Mouse (Mus musculus): ENCODE measurements around the gene Mapk12. TPM values are rescaled to one million over a fixed set of nuclear protein-coding genes. Genes with fewer than 3 reads are reported as not detected.

Mapk12 gene
- polyA plus RNA-seq, 1 experiment from 2014 or later: 3.1 TPM

DNA sequence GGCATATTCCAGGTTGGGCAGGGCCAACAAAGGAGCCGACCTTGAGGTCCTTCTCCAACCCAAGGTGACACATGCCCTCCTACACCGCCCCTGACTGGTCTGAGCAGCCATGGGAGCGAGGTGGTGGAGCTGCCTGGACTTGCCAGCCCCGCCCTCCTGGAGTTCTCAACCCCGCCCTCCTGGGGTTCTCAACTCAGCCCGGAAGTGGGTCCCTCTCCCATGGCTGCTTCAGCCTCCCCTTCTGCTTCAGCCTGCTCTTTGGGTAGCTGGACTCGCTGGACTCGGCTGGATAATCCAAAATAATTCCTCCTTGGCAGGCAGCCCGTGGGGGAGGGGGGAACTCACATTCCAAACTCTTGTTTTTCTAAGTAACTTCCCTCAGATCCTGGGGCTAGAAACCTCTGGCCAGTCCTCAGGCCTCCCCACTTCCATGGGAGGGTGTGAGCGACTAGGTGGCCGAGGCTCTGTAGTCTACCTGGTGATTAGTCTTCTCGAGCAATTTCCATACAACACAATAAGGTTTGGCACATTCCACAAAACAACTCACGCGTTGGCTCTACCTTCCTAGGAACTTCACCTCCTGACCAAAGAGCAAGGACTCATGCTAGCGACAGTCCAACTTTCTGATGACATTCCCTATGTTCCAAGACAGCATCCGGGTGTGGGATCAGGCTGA is 38.6 kb upstream of the Mapk12 start:
- Histone ChIP-seq H3K27ac (ENCODE audit: low read length) (peak overlapping the region; percentile 93), H3K27me3 (replicated peaks; ENCODE audit: control insufficient read depth, insufficient read depth, low read length) (no peaks in the 10 kb centered on the region), H3K4me1 (ENCODE audit: control insufficient read depth, insufficient read depth, low read length) (peaks cover 59% of the 10 kb centered on the region), H3K9ac (ENCODE audit: low read depth, low read length) (peak overlapping the region; percentile 89), H3K36me3 (ENCODE audit: control insufficient read depth, insufficient read depth, low read length) (no peaks in the 10 kb centered on the region), H3K4me3 (ENCODE audit: low read length) (peak overlapping the region; percentile 57), H3K4me2 (ENCODE audit: low read depth, low read length) (peak overlapping the region; percentile 80), H3K9me3 (ENCODE audit: control insufficient read depth, low read length) (no peaks in the 10 kb centered on the region)
- WGBS: 2% methylated on average over 16 of the region's 16 CpGs
- ATAC-seq: peak; percentile 71

DNA sequence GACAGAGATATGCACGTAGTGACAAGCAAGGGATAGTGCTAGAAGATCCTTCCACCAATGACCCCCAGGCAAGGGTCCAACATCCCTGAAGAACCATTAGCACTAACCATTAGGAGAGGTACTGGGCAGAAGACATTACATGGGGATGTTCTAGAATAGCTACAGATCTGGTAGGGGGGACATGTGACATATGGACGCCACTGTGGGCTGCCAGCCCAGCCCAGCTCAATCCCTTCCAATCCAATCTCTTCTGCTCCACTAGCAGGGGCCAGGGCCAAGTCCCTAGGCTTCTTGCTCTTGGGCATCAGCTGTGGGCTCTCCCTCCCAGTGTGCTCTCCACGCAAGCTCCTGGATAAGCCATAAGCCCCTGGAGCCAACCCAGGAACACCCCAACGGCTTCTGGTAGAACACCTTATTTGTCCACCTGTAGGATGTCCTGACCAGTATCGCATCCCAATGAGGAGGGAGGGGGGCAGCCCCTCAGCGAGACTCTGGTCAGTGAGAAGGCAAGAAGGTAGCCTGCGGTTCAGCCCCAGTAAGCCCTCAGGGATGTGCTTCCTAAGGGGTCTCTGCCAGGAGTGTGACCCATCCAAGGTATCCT is 37.9 kb upstream of the Mapk12 start:
- ATAC-seq: no peak
- H3K4me1 ChIP-seq (ENCODE audit: control insufficient read depth, insufficient read depth, low read length): peaks cover 66% of the 10 kb centered on the region
- WGBS: 63% methylated on average over 7 of the region's 7 CpGs

DNA sequence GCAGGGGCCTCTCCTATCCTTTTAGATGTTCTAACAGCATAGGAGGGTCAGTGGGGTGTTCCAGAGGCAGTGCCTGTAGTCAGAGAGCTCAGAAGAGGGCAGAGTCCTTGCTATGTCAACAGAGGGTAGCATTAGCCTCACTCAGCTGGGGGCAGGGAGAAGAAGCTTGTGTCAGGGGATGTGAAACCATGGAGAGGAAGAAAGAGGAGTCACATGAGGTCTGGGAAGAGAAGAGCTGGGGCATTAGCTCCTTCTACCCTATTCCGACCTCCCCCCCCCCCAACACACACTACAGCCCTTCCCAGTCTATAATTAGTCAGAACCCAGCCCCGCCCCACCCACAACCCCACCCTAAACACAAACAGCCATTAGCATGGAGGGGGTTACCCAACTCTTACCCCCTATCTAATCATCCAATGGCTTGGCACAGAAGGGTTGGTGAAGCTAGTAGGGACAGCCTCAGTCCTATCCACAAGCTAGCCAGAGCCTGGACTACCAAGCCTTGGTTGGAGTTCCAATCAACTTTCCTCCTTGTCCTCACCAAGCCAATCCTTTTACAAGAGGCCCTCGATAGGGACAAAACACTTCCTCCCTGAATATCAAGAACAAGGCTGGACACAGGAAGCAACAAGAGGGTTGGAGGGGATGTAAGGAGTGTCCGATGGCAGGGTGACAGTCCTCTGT is 37.2 kb upstream of the Mapk12 start:
- Histone ChIP-seq H3K9me3 (ENCODE audit: control insufficient read depth, low read length) (no peaks in the 10 kb centered on the region), H3K9ac (ENCODE audit: low read depth, low read length) (peak overlapping the region; percentile 89), H3K4me3 (ENCODE audit: low read length) (peak overlapping the region; percentile 57; the same call in 1 of the 2 replicates), H3K27me3 (replicated peaks; ENCODE audit: control insufficient read depth, insufficient read depth, low read length) (no peaks in the 10 kb centered on the region), H3K27ac (ENCODE audit: low read length) (peak overlapping the region; percentile 93), H3K36me3 (ENCODE audit: control insufficient read depth, insufficient read depth, low read length) (no peaks in the 10 kb centered on the region), H3K4me1 (ENCODE audit: control insufficient read depth, insufficient read depth, low read length) (peaks cover 72% of the 10 kb centered on the region), H3K4me2 (ENCODE audit: low read depth, low read length) (peak overlapping the region; percentile 80)
- WGBS: 63% methylated on average over 4 of the region's 4 CpGs
- peak; percentile 39 for ATAC-seq

More for the DNA sequence above, 37.9 kb upstream of the Mapk12 start:
- H3K4me3 ChIP-seq (ENCODE audit: low read length): peak overlapping the region; percentile 57
- H3K9me3 ChIP-seq (ENCODE audit: control insufficient read depth, low read length): no peaks in the 10 kb centered on the region
- peak overlapping the region; percentile 80 for H3K4me2 ChIP-seq (ENCODE audit: low read depth, low read length)
- H3K9ac ChIP-seq (ENCODE audit: low read depth, low read length): peak overlapping the region; percentile 89
- H3K27me3 ChIP-seq (replicated peaks; ENCODE audit: control insufficient read depth, insufficient read depth, low read length): no peaks in the 10 kb centered on the region
- H3K36me3 ChIP-seq (ENCODE audit: control insufficient read depth, insufficient read depth, low read length): no peaks in the 10 kb centered on the region
- H3K27ac ChIP-seq (ENCODE audit: low read length): peak overlapping the region; percentile 93

DNA sequence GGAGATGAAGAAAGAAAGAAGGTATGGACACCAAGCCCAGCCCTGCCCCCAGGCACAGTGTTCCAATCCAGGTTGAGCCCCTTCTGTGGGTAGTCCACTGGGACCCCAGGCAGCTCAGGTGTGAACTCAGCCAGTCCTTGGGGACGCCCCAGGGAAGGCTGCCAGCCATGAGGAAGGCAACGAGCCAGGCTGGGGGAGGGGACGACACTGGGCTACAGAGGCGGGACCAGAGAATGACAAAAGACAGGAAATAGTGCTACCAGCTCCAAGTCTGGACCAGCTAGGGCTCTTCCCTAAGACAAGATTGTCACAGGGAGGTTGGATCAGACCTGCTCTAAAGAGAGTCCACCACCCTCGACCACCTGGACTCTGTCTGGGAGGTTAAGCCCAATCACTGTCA is 36.6 kb upstream of the Mapk12 start:
- H3K4me1 ChIP-seq (ENCODE audit: control insufficient read depth, insufficient read depth, low read length): peaks cover 75% of the 10 kb centered on the region
- H3K9ac ChIP-seq (ENCODE audit: low read depth, low read length): peak overlapping the region; percentile 57
- peak overlapping the region; percentile 10; the same call in 1 of the 2 replicates for H3K4me3 ChIP-seq (ENCODE audit: low read length)

DNA sequence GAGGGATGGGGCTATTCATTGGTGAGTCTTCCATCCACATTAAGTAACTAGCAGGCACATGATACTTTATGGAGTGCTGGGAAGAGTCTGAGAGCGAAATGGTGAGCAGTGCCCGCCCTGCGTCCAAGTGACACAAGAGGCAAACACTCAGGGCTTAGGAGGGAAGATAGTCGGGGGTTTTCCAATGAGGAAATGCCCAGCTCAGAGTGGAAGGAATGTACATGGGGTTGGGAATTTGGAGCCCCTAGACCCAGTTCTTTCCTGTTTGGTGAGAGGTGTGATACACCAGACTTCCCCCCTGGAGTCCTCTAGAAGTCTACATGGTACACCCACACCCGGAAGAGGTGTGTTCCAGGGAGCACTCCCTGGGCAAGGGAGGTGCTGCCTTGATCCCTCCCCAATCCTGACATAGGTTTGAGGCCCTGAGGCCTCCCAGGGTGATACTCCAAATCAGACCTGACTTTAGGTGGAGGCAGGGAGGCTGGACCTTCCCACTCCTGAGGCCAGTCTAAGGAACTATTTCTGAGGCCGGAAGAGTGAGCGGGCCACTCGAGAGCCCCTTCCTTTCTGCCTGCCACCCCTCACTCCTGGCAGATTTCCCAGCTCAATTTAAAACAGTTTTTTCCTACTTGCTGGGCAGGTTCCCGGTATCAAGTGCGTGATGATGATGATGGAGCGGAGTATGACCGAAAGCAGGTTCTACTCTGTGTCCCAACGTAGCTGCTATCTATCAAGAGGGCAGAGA is 35.1 kb upstream of the Mapk12 start:
- 64% methylated on average over 13 of the region's 13 CpGs for WGBS
- Histone ChIP-seq H3K4me2 (ENCODE audit: low read depth, low read length) (no peak overlapping the region), H3K9me3 (ENCODE audit: control insufficient read depth, low read length) (no peaks in the 10 kb centered on the region), H3K36me3 (ENCODE audit: control insufficient read depth, insufficient read depth, low read length) (no peaks in the 10 kb centered on the region), H3K27ac (ENCODE audit: low read length) (peak overlapping the region; percentile 34), H3K4me1 (ENCODE audit: control insufficient read depth, insufficient read depth, low read length) (peaks cover 78% of the 10 kb centered on the region), H3K27me3 (replicated peaks; ENCODE audit: control insufficient read depth, insufficient read depth, low read length) (no peaks in the 10 kb centered on the region), H3K9ac (ENCODE audit: low read depth, low read length) (peak overlapping the region; percentile 83; the same call in 1 of the 2 replicates), H3K4me3 (ENCODE audit: low read length) (no peak overlapping the region)
- no peak for ATAC-seq

More for the DNA sequence above, 36.6 kb upstream of the Mapk12 start:
- Histone ChIP-seq H3K36me3 (ENCODE audit: control insufficient read depth, insufficient read depth, low read length) (no peaks in the 10 kb centered on the region), H3K27me3 (replicated peaks; ENCODE audit: control insufficient read depth, insufficient read depth, low read length) (no peaks in the 10 kb centered on the region), H3K27ac (ENCODE audit: low read length) (peak overlapping the region; percentile 93), H3K9me3 (ENCODE audit: control insufficient read depth, low read length) (no peaks in the 10 kb centered on the region), H3K4me2 (ENCODE audit: low read depth, low read length) (peak overlapping the region; percentile 80)
- ATAC-seq: peak; percentile 9
- 12% methylated on average over 5 of the region's 5 CpGs for WGBS

DNA sequence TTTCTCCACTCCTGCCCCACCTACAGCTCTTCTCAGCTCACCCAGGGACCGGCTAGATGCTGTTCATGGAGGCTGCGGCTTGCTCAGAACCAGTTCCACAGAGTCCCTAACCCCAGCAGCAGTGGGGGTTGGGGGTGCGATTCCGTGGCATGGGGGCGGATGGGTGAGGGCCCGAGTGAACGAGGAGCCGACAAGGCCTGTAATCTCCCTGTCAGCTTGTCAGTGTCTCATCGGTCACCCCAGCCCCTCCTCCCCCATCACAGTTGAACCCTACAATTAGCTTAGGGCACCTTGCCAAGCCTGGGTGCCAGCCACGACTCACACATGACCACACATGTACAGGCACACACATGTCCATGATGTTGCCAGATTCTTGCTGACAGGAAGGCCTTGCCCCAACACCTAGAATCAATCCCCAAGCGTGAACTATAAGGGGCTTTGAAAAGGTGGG is 34.4 kb upstream of the Mapk12 start:
- Histone ChIP-seq H3K4me3 (ENCODE audit: low read length) (no peak overlapping the region), H3K4me2 (ENCODE audit: low read depth, low read length) (peak overlapping the region; percentile 99; the same call in 1 of the 2 replicates), H3K9ac (ENCODE audit: low read depth, low read length) (peak overlapping the region; percentile 83), H3K36me3 (ENCODE audit: control insufficient read depth, insufficient read depth, low read length) (no peaks in the 10 kb centered on the region), H3K27ac (ENCODE audit: low read length) (peak overlapping the region; percentile 34; the same call in 1 of the 2 replicates), H3K9me3 (ENCODE audit: control insufficient read depth, low read length) (no peaks in the 10 kb centered on the region), H3K4me1 (ENCODE audit: control insufficient read depth, insufficient read depth, low read length) (peaks cover 85% of the 10 kb centered on the region), H3K27me3 (replicated peaks; ENCODE audit: control insufficient read depth, insufficient read depth, low read length) (no peaks in the 10 kb centered on the region)
- 46% methylated on average over 11 of the region's 11 CpGs for WGBS
- no peak for ATAC-seq

DNA sequence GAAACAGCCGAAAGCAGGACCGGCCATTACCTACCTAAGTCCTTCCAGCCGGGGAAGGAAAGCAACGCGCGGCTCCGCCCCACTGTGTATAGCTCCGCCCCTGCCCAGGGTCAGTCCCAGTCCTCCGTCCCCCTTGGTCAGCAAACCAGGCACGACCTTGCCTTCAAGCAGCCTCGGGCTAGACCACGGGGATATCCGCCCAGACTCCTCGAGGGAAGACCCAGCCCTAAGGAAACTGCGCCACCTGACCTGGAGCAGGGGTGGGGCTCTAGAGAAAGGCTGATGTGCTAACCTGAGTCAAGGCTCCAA is 33.4 kb upstream of the Mapk12 start:
- Histone ChIP-seq H3K4me1 (ENCODE audit: control insufficient read depth, insufficient read depth, low read length) (peaks cover 95% of the 10 kb centered on the region), H3K4me3 (ENCODE audit: low read length) (peak overlapping the region; percentile 68), H3K27ac (ENCODE audit: low read length) (peak overlapping the region; percentile 74), H3K4me2 (ENCODE audit: low read depth, low read length) (peak overlapping the region; percentile 99), H3K9ac (ENCODE audit: low read depth, low read length) (peak overlapping the region; percentile 83), H3K9me3 (ENCODE audit: control insufficient read depth, low read length) (no peaks in the 10 kb centered on the region), H3K27me3 (replicated peaks; ENCODE audit: control insufficient read depth, insufficient read depth, low read length) (no peaks in the 10 kb centered on the region), H3K36me3 (ENCODE audit: control insufficient read depth, insufficient read depth, low read length) (no peaks in the 10 kb centered on the region; the same call in 1 of the 2 replicates)
- 1% methylated on average over 15 of the region's 15 CpGs for WGBS
- peak; percentile 51 for ATAC-seq

DNA sequence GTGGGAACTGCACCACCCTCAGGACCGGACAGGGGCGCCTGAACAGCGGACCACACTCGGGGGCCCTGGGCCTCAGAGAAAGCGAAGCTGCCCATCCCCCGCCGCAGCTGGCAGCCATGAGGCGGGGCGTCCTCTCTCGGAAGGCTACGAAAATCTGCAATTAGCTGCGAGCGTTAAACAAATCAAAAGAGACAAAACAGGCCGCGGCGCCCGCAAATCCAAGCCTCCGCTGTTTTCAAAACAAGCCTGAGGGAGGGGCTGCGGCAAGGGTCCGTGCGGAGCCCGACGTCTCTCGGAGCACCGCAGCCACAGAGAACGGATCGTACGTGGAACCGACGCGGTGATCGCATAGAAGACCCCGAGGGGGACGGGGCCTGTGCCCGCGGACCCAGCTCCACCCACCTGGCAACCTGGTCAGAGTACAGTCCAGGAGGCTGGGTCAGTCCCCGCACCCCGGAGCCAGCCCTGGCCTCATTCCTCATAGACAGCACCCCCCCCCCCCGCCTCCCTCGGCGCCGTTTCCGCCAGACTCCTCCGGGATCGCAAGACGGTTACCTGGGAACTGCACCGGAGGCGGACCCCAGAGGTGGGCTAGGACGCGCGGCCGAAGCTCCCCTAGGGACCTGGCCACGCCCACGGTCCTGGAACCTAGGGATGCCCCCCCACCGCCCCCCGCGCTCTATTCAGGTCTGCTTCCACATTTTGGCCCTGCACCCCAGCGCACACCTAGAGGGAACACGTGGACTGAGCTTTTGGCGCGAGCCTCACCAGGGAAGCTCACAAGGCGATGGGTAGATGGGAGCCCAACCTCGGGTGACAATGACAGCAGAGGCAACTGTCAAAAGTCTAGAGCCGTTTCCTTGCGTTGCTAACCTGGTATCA is 32.8 kb upstream of the Mapk12 start:
- ATAC-seq: peak; percentile 25
- peaks cover 91% of the 10 kb centered on the region for H3K4me1 ChIP-seq (ENCODE audit: control insufficient read depth, insufficient read depth, low read length)
- H3K9ac ChIP-seq (ENCODE audit: low read depth, low read length): peak overlapping the region; percentile 83
- peak overlapping the region; percentile 74 for H3K27ac ChIP-seq (ENCODE audit: low read length)
- no peaks in the 10 kb centered on the region for H3K9me3 ChIP-seq (ENCODE audit: control insufficient read depth, low read length)
- H3K36me3 ChIP-seq (ENCODE audit: control insufficient read depth, insufficient read depth, low read length): no peaks in the 10 kb centered on the region; the same call in 1 of the 2 replicates
- peak overlapping the region; percentile 68 for H3K4me3 ChIP-seq (ENCODE audit: low read length)
- H3K27me3 ChIP-seq (replicated peaks; ENCODE audit: control insufficient read depth, insufficient read depth, low read length): no peaks in the 10 kb centered on the region
- peak overlapping the region; percentile 99 for H3K4me2 ChIP-seq (ENCODE audit: low read depth, low read length)
- under 1% methylated on average over 58 of the region's 65 CpGs for WGBS

Measured in intestine, embryonic 16.5 days (tissue).